Mouse (Mus musculus): Measurements from ENCODE around the gene Arrdc4. TPM values are rescaled to one million over a fixed set of nuclear protein-coding genes. Genes with fewer than 3 reads are reported as not detected.

The Arrdc4 gene
- polyA plus RNA-seq, 1 experiment from 2014 or later, result 19.9 TPM

- H3K9ac ChIP-seq, result no peak overlapping the region
- H3K4me3 ChIP-seq, result no peak overlapping the region
- ATAC-seq, result peak; percentile 20
- WGBS, result 43% methylated on average over 2 of the region's 2 CpGs
- peak overlapping the region; percentile 45; the same call in 1 of the 2 replicates for H3K27ac ChIP-seq
- H3K4me1 ChIP-seq, result peaks cover 36% of the 10 kb centered on the region
- 0 out of 2 replicates have a peak overlapping the region, but pooled peaks have one; percentile 34 for H3K4me2 ChIP-seq
- H3K27me3 ChIP-seq, result no peaks in the 10 kb centered on the region
- H3K36me3 ChIP-seq (ENCODE audit: poor library complexity, severe bottlenecking), result peaks cover 38% of the 10 kb centered on the region
- no peaks in the 10 kb centered on the region for H3K9me3 ChIP-seq (replicated peaks)
These were observed 4.8 kb downstream of the Arrdc4 start for GRCm38 (mm10) chr7:68744206-68744605.

- Histone ChIP-seq H3K36me3 (ENCODE audit: poor library complexity, severe bottlenecking) (peaks cover 56% of the 10 kb centered on the region), H3K9ac (no peak overlapping the region), H3K27ac (no peak overlapping the region), H3K4me2 (no peak overlapping the region), H3K27me3 (no peaks in the 10 kb centered on the region), H3K9me3 (replicated peaks) (no peaks in the 10 kb centered on the region), H3K4me3 (no peak overlapping the region), H3K4me1 (peaks cover 18% of the 10 kb centered on the region)
- 94% methylated on average over 6 of the region's 6 CpGs for WGBS
- ATAC-seq, result no peak
These were observed 8.3 kb downstream of the Arrdc4 start for GRCm38 (mm10) chr7:68740763-68741162.

GRCm38 (mm10) chr7:68738676-68739399, 10.2 kb downstream of the Arrdc4 start:
- Histone ChIP-seq H3K27ac (no peak overlapping the region), H3K27me3 (no peaks in the 10 kb centered on the region), H3K4me3 (no peak overlapping the region), H3K36me3 (ENCODE audit: poor library complexity, severe bottlenecking) (peaks cover 56% of the 10 kb centered on the region), H3K4me1 (peaks cover 7% of the 10 kb centered on the region; the same call in 1 of the 2 replicates), H3K4me2 (no peak overlapping the region), H3K9ac (no peak overlapping the region), H3K9me3 (replicated peaks) (no peaks in the 10 kb centered on the region)
- ATAC-seq, result no peak
- WGBS, result 93% methylated on average over 11 of the region's 11 CpGs

GRCm38 (mm10) chr7:68726380-68726779, 22.7 kb downstream of the Arrdc4 start:
- Histone ChIP-seq H3K9ac (no peak overlapping the region), H3K4me1 (no peaks in the 10 kb centered on the region), H3K27ac (no peak overlapping the region), H3K4me3 (no peak overlapping the region), H3K36me3 (ENCODE audit: poor library complexity, severe bottlenecking) (no peaks in the 10 kb centered on the region), H3K27me3 (no peaks in the 10 kb centered on the region), H3K4me2 (no peak overlapping the region), H3K9me3 (replicated peaks) (no peaks in the 10 kb centered on the region)
- WGBS, result 91% methylated on average over 5 of the region's 5 CpGs
- ATAC-seq, result no peak

- Histone ChIP-seq H3K27ac (no peak overlapping the region), H3K27me3 (no peaks in the 10 kb centered on the region), H3K9me3 (replicated peaks) (no peaks in the 10 kb centered on the region), H3K9ac (no peak overlapping the region), H3K4me2 (no peak overlapping the region), H3K4me1 (no peaks in the 10 kb centered on the region), H3K36me3 (ENCODE audit: poor library complexity, severe bottlenecking) (no peaks in the 10 kb centered on the region), H3K4me3 (no peak overlapping the region)
- WGBS, result 84% methylated on average over 7 of the region's 7 CpGs
- ATAC-seq, result no peak
These were observed 24.3 kb downstream of the Arrdc4 start for GRCm38 (mm10) chr7:68724711-68725110.

- Histone ChIP-seq H3K4me3 (no peak overlapping the region), H3K27ac (no peak overlapping the region), H3K27me3 (no peaks in the 10 kb centered on the region), H3K36me3 (ENCODE audit: poor library complexity, severe bottlenecking) (no peaks in the 10 kb centered on the region), H3K9ac (no peak overlapping the region), H3K4me1 (peaks cover 15% of the 10 kb centered on the region), H3K9me3 (replicated peaks) (no peaks in the 10 kb centered on the region), H3K4me2 (no peak overlapping the region)
- 94% methylated on average over 4 of the region's 4 CpGs for WGBS
- ATAC-seq, result no peak
These were observed 27.5 kb downstream of the Arrdc4 start for GRCm38 (mm10) chr7:68721520-68721919.

- H3K9me3 ChIP-seq (replicated peaks), result no peaks in the 10 kb centered on the region
- peaks cover 15% of the 10 kb centered on the region for H3K4me1 ChIP-seq
- no peak overlapping the region for H3K9ac ChIP-seq
- H3K27ac ChIP-seq, result 0 out of 2 replicates have a peak overlapping the region, but pooled peaks have one; percentile 21
- H3K4me3 ChIP-seq, result no peak overlapping the region
- H3K36me3 ChIP-seq (ENCODE audit: poor library complexity, severe bottlenecking), result no peaks in the 10 kb centered on the region
- H3K4me2 ChIP-seq, result no peak overlapping the region
- 0 out of 2 replicates have a peak, but pooled peaks have one; percentile 41 for ATAC-seq
- no peaks in the 10 kb centered on the region for H3K27me3 ChIP-seq
These were observed 31.1 kb downstream of the Arrdc4 start for GRCm38 (mm10) chr7:68717988-68718387.

- Histone ChIP-seq H3K4me1 (peaks cover 15% of the 10 kb centered on the region), H3K9ac (no peak overlapping the region), H3K9me3 (replicated peaks) (no peaks in the 10 kb centered on the region), H3K27ac (0 out of 2 replicates have a peak overlapping the region, but pooled peaks have one; percentile 21), H3K4me2 (peak overlapping the region; percentile 35), H3K36me3 (ENCODE audit: poor library complexity, severe bottlenecking) (no peaks in the 10 kb centered on the region), H3K4me3 (no peak overlapping the region), H3K27me3 (no peaks in the 10 kb centered on the region)
- 32% methylated on average over 10 of the region's 10 CpGs for WGBS
- ATAC-seq, result peak; percentile 82
These were observed 31.5 kb downstream of the Arrdc4 start for GRCm38 (mm10) chr7:68717498-68717897.

- Histone ChIP-seq H3K4me3 (no peak overlapping the region), H3K27ac (no peak overlapping the region), H3K27me3 (no peaks in the 10 kb centered on the region), H3K9me3 (replicated peaks) (no peaks in the 10 kb centered on the region), H3K36me3 (ENCODE audit: poor library complexity, severe bottlenecking) (no peaks in the 10 kb centered on the region), H3K9ac (no peak overlapping the region; the same call in 1 of the 2 replicates), H3K4me2 (peak overlapping the region; percentile 35; the same call in 1 of the 2 replicates), H3K4me1 (peaks cover 15% of the 10 kb centered on the region)
- no peak for ATAC-seq
- 78% methylated on average over 8 of the region's 8 CpGs for WGBS
These were observed 32.1 kb downstream of the Arrdc4 start for GRCm38 (mm10) chr7:68716926-68717325.

GRCm38 (mm10) chr7:68712928-68713327, 36.1 kb downstream of the Arrdc4 start:
- no peak overlapping the region for H3K4me2 ChIP-seq
- H3K27me3 ChIP-seq, result no peaks in the 10 kb centered on the region
- H3K9ac ChIP-seq, result no peak overlapping the region
- no peak overlapping the region for H3K4me3 ChIP-seq
- no peak overlapping the region for H3K27ac ChIP-seq
- H3K9me3 ChIP-seq (replicated peaks), result no peaks in the 10 kb centered on the region
- ATAC-seq, result no peak; the same call in 1 of the 2 replicates
- peaks cover 10% of the 10 kb centered on the region for H3K4me1 ChIP-seq
- no peaks in the 10 kb centered on the region for H3K36me3 ChIP-seq (ENCODE audit: poor library complexity, severe bottlenecking)
- 94% methylated on average over 1 of the region's 1 CpGs for WGBS

- Histone ChIP-seq H3K27me3 (no peaks in the 10 kb centered on the region), H3K4me2 (no peak overlapping the region), H3K9ac (no peak overlapping the region), H3K4me1 (peaks cover 5% of the 10 kb centered on the region), H3K4me3 (no peak overlapping the region), H3K36me3 (ENCODE audit: poor library complexity, severe bottlenecking) (no peaks in the 10 kb centered on the region), H3K9me3 (replicated peaks) (no peaks in the 10 kb centered on the region), H3K27ac (no peak overlapping the region)
- ATAC-seq, result peak; percentile 55; the same call in 1 of the 2 replicates
- 74% methylated on average over 3 of the region's 3 CpGs for WGBS
These were observed 36.6 kb downstream of the Arrdc4 start for GRCm38 (mm10) chr7:68712425-68712824.

GRCm38 (mm10) chr7:68709319-68709573, 39.8 kb downstream of the Arrdc4 start:
- H3K9ac ChIP-seq, result no peak overlapping the region
- no peak overlapping the region for H3K4me3 ChIP-seq
- H3K4me2 ChIP-seq, result no peak overlapping the region
- H3K27me3 ChIP-seq, result no peaks in the 10 kb centered on the region
- no peaks in the 10 kb centered on the region for H3K36me3 ChIP-seq (ENCODE audit: poor library complexity, severe bottlenecking)
- no peak for ATAC-seq
- no peaks in the 10 kb centered on the region for H3K9me3 ChIP-seq (replicated peaks)
- no peaks in the 10 kb centered on the region for H3K4me1 ChIP-seq
- 92% methylated on average over 1 of the region's 1 CpGs for WGBS
- no peak overlapping the region for H3K27ac ChIP-seq
